Mouse (Mus musculus) kidney, postnatal 25 days (tissue): ENCODE measurements around the gene Abcb9.

ENCODE experiments used
- DNase-seq, 2 experiments: peaks; one replicate each; pipeline ENCODE4 v3.0.0; 2021; ENCODE audit warnings: mixed read lengths in 2 of 2

Gene Abcb9

DNA sequence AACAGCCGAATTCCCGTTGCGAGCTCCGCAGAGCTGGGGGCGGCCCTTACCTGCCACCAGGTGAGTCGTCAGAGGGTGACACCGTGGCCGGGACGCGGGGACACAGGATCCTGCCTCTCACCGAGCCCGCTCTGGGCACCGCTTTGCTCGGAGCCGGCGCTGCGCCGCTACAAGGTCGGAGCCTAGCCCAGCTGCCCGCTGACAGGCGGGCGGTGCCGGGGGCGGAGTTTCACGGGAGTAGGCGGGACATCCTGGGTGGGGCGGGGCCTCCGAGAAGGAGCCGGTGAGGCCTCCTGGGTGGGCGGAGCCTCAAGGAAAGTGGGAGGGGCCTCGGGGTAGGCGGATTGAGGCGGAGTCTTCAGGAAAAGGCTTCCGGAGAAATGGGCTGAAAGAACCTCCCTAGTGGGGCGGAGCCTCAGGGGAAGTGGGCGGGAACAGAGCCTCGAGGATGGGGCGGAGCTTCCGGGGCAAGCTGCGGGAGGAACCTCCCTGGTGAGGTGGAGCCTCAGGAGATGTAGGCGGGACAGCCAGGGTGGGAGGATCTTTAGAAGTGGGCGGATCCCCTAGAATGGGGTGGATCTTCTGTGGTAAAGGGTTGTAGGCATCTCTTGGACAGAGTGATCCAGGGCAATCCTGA lies at the start of gene Abcb9:
Gene Abcb9 (minus strand): TSS at position 203 of the 637 bp plus-strand sequence.
- peak; percentile 99 to 100 for DNase-seq

DNA sequence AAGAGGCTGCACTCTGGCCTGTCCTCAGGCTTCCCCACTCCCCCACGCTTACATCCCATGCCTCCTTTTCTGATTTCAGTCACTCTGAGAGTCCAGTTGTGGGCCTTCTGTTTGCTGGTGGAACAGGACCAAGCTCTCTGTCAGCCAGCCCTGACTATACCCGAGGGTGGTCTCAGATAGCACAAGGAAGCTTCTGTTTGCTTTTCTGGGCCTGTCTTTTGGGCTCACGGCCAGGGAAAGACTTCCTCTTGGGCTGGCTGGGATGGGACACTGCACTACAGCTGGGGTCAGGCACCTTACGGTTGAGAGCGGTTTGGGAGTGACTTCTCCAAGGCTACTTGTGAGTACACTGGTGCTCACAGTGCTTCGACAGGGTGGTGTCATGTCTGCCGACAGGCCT lies 42.5 kb upstream of the Abcb9 start:
- DNase-seq, result no peak

DNA sequence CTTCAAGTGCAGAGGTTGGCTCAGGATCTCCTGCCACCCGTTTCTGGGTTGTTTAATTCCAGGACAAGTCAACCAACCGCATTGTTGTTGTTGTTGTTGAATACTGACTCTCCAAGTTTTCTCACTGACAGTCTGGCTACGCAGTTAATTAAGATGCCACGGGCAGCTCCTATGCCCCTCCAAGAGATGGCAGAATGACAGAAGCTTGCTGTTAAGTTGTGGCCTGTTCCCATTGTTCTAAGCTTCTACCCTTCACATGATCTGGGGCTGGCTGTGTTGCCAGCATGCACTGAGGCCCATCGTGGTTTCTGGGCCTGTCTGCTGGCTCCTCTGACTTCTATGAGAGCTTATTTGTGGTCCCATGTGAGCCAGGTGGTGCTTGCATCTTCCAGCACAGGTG lies 38.7 kb upstream of the Abcb9 start:
- no peak for DNase-seq

DNA sequence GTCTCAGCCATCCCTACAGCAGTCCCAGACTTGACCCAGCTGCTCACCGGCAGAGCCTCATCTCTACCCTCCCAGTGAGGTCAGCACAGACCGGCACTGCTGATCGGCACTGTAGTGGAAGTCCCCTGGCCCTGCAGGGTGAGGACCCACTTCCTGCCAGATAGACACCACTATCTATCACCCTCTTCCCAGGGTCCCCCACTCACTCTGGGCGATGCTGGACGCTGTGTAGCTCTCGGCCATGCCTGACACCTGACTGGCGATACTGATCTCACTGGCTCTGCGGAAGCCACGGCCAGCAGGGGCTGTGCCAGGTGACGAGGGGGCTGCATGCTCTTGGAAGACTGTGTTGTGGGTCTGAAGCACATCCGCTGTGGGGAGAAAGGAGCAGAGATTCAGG lies 29.5 kb upstream of the Abcb9 start:
- no peak for DNase-seq

DNA sequence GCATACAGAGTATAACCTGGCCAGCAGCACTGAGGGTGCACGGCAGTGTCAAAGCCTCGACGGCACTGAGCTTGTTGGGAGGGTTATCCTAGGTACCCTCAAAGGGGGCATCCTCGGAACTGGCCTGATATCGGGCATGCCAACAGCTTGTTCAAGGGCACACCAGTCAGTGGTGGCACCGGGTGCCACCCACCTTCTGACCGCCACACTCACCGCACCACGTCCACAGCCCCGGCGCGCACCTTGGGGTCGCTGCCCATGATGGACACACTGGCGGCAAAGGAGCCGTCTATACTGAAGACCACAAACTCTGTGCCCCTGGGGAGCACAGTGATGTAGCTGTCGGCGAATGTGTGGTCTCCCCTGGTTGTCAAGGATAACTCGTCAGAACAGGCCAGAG lies 26.8 kb upstream of the Abcb9 start:
- no peak for DNase-seq

DNA sequence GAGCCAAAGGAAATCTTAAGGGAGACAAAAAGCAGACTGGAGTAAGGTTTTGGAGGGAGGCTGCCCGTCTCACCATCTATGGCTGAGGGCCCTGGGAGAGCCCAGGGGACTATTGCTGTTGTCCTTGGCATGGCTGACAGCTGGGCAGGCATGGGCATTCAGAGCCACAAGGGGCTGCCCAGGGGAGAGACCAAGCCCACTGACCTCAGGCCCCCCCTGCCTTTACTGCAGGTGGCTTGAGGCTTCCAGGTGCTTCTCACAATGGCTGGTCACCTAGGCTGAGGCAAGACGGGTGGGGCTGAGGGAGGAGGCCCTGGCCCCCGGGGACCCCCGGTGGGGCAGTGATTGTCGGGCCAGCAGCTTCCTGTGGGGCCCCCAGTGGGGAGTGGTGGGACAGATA lies 23.6 kb upstream of the Abcb9 start:
- no peak for DNase-seq

DNA sequence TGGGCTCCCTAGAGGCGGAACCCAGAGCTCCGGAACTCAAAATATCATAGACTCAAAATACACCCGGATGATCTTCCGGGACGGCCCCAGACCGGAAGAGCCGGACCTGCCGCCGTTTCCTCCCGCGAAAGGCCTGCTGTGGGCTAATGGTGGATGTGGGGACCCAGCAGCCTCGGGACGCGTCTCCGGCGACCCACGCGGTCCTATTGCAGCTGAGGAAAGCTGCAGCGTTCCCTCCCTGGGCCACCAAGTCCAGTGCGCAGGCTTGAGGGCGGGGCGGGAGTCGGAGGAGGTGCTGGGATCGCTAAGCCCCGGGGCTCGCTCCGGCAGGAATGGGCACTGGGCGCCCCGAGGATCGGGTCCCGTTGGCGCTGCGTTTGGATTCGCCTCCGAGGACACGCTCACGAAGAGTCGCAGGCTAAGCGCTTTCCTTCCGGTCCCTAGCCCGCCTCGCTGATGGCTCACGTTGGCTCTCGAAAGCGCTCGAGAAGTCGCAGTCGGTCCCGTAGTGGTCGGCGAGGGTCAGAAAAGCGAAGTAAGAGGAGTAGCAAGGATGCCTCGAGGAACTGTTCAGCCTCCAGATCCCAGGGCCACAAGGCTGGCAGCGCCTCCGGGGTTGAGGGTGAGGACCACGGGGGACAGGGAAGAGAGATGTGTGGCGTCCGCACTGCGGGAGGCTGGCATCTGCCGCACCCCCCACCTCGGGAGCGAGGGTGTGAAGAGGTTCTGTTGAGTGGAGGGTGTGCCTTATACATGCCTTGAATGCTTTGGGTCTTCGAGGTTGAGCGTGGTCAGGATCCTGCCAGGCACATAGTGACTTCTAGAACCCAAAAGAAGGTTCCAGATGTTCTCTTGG lies 20.6 kb upstream of the Abcb9 start, which contains the start of gene Arl6ip4:
Gene Arl6ip4 (plus strand): TSS at position 100 of the 856 bp plus-strand sequence.
- DNase-seq, result peak; percentile 83 to 84

DNA sequence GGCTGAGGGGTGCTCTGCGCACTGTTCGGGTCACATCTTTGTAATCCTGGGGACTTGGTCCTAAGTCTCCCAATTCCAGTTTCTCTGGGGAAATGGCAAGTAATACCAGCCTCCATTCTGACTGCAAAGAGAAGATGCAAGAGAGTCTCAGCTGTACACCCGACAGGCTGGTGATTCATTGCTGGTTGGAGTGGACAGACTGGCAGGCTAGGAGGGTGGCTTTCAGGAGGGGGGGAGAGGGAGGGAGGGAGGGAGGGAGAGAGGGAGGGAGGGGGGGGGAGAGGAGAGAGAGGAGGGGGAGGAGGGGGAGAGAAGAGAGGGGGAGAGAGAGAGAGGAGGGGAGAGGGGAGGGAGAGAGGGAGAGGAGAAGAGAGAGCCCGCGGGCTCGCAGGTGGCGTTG lies 19.9 kb upstream of the Abcb9 start:
- no peak for DNase-seq

DNA sequence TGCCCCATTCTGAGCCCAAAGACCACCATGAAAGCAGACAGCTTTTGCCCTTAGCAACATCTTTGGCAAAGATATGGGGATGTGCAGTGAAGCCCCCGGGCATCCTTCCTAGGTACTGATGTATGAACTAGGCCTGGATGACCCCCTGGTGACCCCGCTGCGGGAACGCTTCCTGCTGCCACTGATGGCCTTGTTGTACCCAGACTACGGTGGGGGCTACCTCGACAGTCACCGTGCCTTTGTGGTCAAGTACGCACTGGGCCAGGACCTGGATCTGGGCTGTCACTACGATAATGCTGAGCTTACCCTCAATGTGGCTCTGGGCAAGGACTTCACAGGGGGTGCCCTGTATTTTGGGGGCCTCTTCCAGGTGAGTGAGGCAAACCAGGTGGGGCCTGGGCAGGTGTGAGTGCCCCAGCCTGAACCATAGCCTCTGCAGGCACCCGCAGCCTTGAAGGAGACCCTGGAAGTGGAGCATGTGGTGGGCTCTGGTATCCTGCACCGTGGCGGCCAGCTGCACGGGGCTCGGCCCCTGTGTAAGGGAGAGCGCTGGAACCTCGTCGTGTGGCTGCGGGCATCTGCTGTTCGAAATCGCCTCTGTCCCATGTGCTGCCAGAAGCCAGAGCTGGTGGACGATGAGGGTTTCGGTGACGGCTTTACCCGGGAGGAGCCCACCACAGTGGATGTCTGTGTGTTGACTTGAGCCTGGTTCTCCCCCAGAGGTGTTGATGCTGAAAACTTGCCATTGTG lies 18.9 kb upstream of the Abcb9 start:
- no peak for DNase-seq

DNA sequence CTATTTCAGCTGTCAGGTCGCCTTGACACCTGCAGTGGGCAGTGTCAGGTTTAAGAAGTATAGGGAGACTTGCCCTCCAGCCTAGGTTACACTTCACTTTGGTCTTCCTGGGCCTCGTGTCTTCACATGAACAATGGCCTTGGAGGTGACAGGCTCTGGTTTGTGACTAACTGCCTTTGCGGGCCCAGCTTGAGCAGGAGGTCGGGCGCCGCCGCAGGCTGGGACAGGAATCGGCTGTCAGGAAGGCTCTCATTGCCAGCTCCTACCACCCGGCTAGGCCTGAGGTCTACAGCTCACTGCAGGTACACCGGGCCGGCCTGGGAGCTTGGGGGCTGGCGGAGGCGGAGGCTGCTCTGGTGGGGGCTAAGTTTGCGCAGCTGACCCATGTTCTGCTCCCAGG lies 17.4 kb upstream of the Abcb9 start:
- peak; percentile 69 to 84 for DNase-seq

DNA sequence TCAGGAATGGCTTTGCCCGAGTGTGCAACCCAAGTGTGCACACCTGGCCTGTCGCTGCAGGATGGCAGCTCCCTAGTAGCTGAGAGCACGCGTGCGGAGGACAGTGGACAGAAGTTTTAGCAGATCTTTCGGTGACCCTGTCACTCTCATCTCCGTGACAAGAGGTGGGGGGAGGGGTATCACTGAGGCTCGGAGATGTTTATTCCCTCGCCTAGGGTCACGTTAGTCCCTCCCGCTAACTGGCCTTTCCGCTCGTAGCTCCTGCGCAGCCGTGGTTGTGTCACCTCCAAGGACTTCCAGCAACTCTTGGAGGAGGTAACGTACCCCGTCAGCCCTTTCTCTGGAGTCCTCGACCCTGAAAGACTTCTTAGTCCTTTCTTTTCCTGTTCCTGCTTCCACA lies 16.9 kb upstream of the Abcb9 start:
- peak; percentile 43 to 77 for DNase-seq

DNA sequence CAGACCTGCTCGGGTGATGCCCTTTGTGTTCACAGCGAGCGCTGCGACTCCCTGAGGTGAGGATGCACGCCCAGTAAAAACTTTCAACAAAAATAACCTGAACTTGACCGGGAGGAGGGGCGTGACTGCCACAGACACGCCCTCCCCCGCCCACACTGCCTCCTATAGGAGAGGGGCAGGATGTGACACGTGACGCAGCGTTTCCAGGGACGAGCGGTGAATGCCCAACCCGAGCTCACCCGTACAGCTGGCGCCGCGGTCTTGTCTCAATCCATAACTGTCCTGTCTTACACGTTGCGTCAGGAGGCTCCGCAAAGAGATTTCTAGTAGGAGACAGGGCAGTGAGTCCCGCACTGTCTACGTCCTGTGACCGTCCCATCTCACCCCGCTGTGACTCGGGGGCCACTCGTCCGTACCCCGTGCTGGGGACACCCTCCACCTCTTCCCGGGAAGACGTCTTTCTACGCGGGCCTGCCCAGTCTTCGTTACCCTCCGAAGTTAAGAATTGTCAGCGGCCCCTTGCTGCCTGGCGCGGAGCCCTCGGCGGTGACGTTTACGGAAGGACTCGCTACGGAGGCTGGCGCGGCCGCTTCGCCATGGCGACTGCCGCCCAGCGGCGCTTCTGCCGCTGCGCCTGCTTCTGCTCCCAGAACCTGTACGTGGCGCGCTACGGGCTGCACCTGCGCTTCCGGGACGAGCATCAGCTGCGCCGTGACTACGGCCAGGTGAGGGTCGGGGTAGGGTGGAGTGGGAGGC lies 16.3 kb upstream of the Abcb9 start, which contains the start of gene Ogfod2:
Gene Ogfod2 (plus strand): TSS at position 556 of the 756 bp plus-strand sequence.
- DNase-seq, result peak; percentile 97 to 98

DNA sequence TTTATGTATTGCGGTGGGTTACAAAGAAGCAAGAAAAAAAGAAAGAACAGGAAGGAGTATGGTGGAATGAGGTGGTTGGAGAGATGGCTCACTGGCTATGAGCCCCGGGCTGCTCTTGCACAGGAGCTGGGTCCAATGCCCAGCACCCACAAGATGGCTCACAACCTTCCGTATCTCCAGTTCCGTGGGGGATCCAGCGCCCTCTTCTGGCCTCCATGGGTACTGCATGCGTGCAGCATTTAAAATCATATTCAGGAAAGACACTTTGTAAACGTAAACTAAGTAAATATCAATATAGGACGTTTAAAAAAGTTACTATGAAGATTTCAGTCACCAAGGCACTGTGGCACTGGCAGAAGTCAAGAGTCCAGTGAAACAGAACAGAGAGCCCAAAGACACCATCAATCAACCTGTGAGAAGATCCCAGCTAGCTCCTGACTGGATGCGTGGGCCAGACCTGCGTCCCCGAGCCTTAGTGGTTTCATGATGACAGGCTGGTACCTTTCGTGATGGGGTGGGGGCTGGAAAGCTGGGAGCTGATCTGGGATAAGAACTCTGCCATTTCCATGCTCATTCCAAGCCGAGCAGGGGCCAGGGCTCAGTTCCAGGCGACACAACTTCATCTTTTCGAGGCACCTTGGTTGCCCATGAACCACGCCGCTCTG lies 15.6 kb upstream of the Abcb9 start:
- peak in 1 of 2 experiments; percentile 65 for DNase-seq

DNA sequence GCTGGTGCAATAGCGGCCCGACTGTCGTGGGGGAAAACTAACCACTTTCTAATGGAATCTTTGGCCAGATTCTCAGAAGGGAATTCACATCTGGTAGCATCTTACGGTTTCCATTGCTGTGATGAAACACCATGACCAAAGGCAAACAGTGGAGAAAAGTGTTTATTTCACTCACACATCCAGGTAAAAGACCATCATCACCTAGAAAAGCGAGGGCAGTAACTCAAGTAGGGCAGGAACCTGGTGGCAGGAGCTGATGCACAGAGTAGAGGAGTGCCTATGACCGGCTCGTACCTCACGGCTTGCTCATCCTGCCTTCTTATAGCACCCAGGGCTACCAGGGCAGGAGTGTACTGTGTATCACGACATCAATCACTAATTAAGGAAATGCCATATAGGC lies 8.0 kb upstream of the Abcb9 start:
- no peak for DNase-seq

DNA sequence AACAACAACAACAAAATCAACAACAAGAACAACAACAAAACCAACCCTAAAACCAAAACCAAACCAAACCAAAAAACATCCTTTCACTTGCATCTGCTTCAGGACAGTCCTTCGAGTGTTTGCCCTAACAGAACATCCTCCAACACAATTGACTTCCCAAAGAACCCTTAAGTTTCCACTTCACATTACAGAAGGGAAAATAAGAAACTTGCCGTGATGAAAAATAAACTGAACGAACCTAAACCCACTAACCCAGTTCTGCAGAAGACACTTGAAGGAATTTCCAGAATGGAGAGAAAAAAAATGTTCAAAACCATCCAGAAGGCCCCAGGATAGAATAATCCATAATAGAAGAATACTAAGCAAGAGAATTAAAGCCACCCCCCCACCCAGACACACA lies 7.4 kb upstream of the Abcb9 start:
- no peak for DNase-seq

DNA sequence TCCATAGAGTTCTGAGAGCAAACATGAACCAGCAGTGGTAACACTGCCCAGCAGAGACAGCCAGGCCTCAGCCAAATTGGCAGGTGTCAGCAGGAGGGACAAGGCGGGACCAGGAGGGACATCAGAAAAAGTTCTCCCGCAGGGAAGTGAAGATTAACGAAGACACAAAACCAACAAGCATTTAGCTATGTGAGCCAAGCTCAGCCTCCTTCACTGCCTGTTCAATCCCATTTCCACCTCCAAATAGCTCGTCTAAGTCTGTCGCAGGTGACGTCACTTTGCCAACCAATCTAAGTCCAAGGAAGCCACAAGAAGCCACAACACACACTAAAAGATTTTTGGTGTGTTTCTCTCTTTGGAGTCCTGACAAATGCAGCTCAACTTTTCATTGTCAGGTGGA lies 6.7 kb upstream of the Abcb9 start:
- no peak for DNase-seq

DNA sequence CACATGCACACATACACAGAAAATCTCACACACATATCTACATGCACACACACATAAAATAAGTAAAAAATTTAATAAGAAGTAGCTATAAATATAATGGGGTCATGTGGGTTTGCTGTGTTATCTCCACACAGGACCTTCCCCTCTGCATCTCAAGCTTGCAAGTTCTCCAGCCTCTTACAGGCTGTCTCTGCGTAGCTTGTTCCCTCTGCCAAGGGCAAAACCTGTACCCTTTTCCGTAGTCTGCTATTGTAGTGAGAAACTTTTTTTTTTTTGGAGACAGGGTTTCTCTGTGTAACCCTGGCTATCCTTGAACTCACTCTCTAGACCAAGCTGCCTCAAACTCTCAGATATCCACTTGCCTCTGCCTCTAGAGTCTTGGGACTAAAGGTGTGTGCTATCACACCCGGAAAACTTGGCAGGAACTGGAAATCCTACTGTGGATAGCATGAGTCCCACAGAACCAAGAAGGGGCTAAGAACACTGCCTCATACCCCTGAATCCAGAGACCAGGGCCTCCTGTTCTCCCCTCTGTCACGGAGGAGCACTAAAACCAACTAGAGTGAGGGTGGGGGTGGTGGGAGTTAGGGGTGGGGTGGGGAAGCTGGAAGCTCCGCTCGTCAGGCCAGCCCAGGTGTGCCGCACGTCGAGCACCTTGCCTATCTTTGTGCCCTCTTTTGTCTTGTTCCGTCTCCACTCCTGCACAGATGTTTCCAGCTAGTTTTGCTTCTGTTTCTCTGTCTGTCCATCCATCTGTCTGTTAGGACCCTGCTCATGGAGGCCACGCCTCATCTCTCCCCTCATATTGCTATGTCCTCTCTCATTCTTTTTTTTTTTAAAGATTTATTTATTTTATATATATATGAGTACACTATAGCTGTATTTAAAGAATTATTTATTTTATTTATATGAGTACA lies 4.8 kb upstream of the Abcb9 start:
- DNase-seq, result no peak

DNA sequence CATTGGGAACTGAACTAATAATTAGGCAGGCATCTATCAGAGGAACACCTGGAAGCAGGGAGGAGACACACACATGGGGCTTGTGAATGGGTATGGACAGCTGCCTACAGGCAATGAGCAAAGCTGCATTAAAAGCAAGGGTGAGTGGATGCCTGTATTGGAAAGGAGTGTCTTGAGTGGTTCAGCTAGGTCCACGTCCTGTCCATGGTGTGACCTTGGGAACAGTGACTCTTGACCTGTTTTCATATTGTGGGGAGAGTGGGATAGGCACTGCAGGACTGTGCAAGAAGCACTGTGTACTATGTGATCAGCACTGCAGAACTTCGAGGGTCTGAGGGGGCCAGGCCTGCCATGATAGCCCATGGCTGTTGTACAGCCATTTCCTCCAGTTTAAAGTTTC lies 3.3 kb upstream of the Abcb9 start:
- DNase-seq, result no peak

DNA sequence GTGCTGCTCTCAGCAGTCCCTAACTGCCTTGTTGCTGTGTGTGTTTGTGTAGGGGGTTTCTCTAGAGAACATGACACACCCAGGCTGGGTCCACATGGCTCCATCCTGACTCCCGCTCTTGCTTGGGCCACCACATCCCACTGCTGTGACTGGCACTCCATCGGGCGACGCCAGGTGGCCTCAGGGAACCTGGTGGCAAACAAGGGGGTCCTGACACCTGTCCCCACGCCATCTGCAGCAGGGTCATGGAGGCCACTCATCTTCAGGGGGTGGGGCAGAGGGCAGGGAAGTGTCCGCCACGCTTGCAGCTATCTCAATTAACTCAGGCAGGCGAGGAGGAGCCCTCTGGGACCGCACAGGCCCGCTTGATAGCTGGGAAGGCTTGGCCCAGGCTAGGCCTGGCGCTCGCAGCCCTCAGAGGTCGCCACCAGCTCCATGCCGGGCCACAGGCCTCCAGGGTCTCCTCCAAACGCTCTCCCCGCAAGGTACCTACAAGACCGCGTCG lies 469 bp downstream of the Abcb9 start:
- peak in 1 of 2 experiments; percentile 65 for DNase-seq

DNA sequence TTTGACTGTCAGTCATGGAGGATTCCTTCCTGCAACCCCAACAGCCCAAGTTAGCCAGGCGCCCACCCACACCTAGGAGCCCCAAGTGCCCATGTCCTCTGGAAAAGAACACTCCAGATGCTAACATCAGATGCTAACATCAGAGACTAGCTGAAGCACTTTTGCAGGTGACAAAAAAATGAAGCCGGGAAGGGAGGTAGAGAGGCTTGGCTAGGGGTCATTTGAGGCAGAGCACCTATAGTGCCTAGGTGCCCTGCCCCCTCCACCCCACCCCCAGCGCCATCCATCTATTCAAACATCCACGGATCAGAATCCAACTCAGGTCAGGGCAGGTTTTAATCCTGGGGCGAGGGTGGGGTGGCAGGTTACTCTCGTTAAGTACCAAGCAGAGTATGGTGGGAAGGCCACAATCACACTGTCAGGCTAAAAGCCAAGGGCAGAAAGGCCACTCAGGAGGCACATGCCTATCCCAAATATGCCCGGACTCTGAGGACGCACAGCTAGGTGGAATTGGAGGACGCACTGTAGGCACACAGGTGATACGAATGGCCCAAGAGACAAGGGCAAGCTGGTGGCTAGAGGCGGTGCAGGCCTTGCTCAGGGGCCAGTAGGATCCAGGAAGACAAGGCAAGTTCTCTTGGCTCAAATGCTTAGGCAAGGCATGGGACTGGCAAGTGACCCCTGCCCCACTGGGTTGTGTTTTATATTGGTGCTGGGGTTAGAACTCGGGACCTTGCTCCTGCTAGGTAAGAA lies 1.6 kb downstream of the Abcb9 start:
- peak in 1 of 2 experiments; percentile 45 for DNase-seq
